Mouse (Mus musculus): ENCODE measurements at regions not wholly inside any gene's neighbourhood (a gene's known extent, or its start where the extent isn't known, plus 50 kb on each side); places are given as distances from the start of the nearest gene placed in this dataset.

GRCm38 (mm10) chr9:27501816-27502215, 105.2 kb downstream of the Spata19 start:
- ATAC-seq (ENCODE audit: low read depth) = no peak
- Histone ChIP-seq H3K27me3 (ENCODE audit: control insufficient read depth, insufficient read depth, low read length) (no peaks in the 10 kb centered on the region), H3K9ac (replicated peaks; ENCODE audit: low read depth, low read length) (no peak overlapping the region), H3K4me1 (ENCODE audit: control insufficient read depth, insufficient read depth, low read length) (no peaks in the 10 kb centered on the region), H3K4me3 (ENCODE audit: low read depth, low read length) (no peak overlapping the region), H3K9me3 (ENCODE audit: control insufficient read depth, low read length) (no peaks in the 10 kb centered on the region), H3K36me3 (ENCODE audit: control insufficient read depth, insufficient read depth, low read length) (no peaks in the 10 kb centered on the region), H3K4me2 (ENCODE audit: low read depth, low read length) (no peak overlapping the region), H3K27ac (ENCODE audit: low read depth, low read length) (no peak overlapping the region)
- 86% methylated on average over 6 of the region's 6 CpGs for WGBS

- Histone ChIP-seq H3K27ac (ENCODE audit: low read depth, low read length) (no peak overlapping the region), H3K9ac (replicated peaks; ENCODE audit: low read depth, low read length) (no peak overlapping the region), H3K4me1 (ENCODE audit: control insufficient read depth, insufficient read depth, low read length) (no peaks in the 10 kb centered on the region), H3K4me3 (ENCODE audit: low read depth, low read length) (no peak overlapping the region), H3K4me2 (ENCODE audit: low read depth, low read length) (no peak overlapping the region), H3K27me3 (ENCODE audit: control insufficient read depth, insufficient read depth, low read length) (no peaks in the 10 kb centered on the region), H3K9me3 (ENCODE audit: control insufficient read depth, low read length) (no peaks in the 10 kb centered on the region), H3K36me3 (ENCODE audit: control insufficient read depth, insufficient read depth, low read length) (no peaks in the 10 kb centered on the region)
- ATAC-seq (ENCODE audit: low read depth) = no peak
- WGBS = 84% methylated on average over 5 of the region's 5 CpGs
Observed at GRCm38 (mm10) chr9:27509157-27509556, 112.6 kb downstream of the Spata19 start.

GRCm38 (mm10) chr9:27509711-27510110, 113.1 kb downstream of the Spata19 start:
- Histone ChIP-seq H3K4me3 (ENCODE audit: low read depth, low read length) (no peak overlapping the region), H3K36me3 (ENCODE audit: control insufficient read depth, insufficient read depth, low read length) (no peaks in the 10 kb centered on the region), H3K4me1 (ENCODE audit: control insufficient read depth, insufficient read depth, low read length) (no peaks in the 10 kb centered on the region), H3K27ac (ENCODE audit: low read depth, low read length) (no peak overlapping the region), H3K27me3 (ENCODE audit: control insufficient read depth, insufficient read depth, low read length) (no peaks in the 10 kb centered on the region), H3K4me2 (ENCODE audit: low read depth, low read length) (no peak overlapping the region), H3K9ac (replicated peaks; ENCODE audit: low read depth, low read length) (no peak overlapping the region), H3K9me3 (ENCODE audit: control insufficient read depth, low read length) (no peaks in the 10 kb centered on the region)
- no peak for ATAC-seq (ENCODE audit: low read depth)
- WGBS = 90% methylated on average over 9 of the region's 9 CpGs

GRCm38 (mm10) chr9:27511161-27511560, 114.6 kb downstream of the Spata19 start:
- Histone ChIP-seq H3K4me2 (ENCODE audit: low read depth, low read length) (no peak overlapping the region), H3K27ac (ENCODE audit: low read depth, low read length) (no peak overlapping the region), H3K4me3 (ENCODE audit: low read depth, low read length) (no peak overlapping the region), H3K4me1 (ENCODE audit: control insufficient read depth, insufficient read depth, low read length) (no peaks in the 10 kb centered on the region), H3K27me3 (ENCODE audit: control insufficient read depth, insufficient read depth, low read length) (no peaks in the 10 kb centered on the region), H3K36me3 (ENCODE audit: control insufficient read depth, insufficient read depth, low read length) (no peaks in the 10 kb centered on the region), H3K9me3 (ENCODE audit: control insufficient read depth, low read length) (no peaks in the 10 kb centered on the region), H3K9ac (replicated peaks; ENCODE audit: low read depth, low read length) (no peak overlapping the region)
- ATAC-seq (ENCODE audit: low read depth) = no peak
- WGBS = 83% methylated on average over 2 of the region's 2 CpGs

- H3K4me1 ChIP-seq (ENCODE audit: control insufficient read depth, insufficient read depth, low read length) = no peaks in the 10 kb centered on the region
- ATAC-seq (ENCODE audit: low read depth) = no peak
- H3K27ac ChIP-seq (ENCODE audit: low read depth, low read length) = no peak overlapping the region
- no peak overlapping the region for H3K9ac ChIP-seq (replicated peaks; ENCODE audit: low read depth, low read length)
- H3K4me3 ChIP-seq (ENCODE audit: low read depth, low read length) = no peak overlapping the region
- H3K9me3 ChIP-seq (ENCODE audit: control insufficient read depth, low read length) = no peaks in the 10 kb centered on the region
- WGBS = 89% methylated on average over 4 of the region's 4 CpGs
- H3K27me3 ChIP-seq (ENCODE audit: control insufficient read depth, insufficient read depth, low read length) = no peaks in the 10 kb centered on the region
- no peaks in the 10 kb centered on the region for H3K36me3 ChIP-seq (ENCODE audit: control insufficient read depth, insufficient read depth, low read length)
- H3K4me2 ChIP-seq (ENCODE audit: low read depth, low read length) = no peak overlapping the region
Observed at GRCm38 (mm10) chr9:27515427-27516110, 119.0 kb downstream of the Spata19 start.

GRCm38 (mm10) chr9:27518031-27518430, 121.4 kb downstream of the Spata19 start:
- no peak overlapping the region for H3K27ac ChIP-seq (ENCODE audit: low read depth, low read length)
- ATAC-seq (ENCODE audit: low read depth) = no peak

GRCm38 (mm10) chr9:27519711-27520110, 123.1 kb downstream of the Spata19 start:
- Histone ChIP-seq H3K27me3 (ENCODE audit: control insufficient read depth, insufficient read depth, low read length) (no peaks in the 10 kb centered on the region), H3K9me3 (ENCODE audit: control insufficient read depth, low read length) (no peaks in the 10 kb centered on the region), H3K9ac (replicated peaks; ENCODE audit: low read depth, low read length) (no peak overlapping the region), H3K4me3 (ENCODE audit: low read depth, low read length) (no peak overlapping the region), H3K4me2 (ENCODE audit: low read depth, low read length) (no peak overlapping the region), H3K27ac (ENCODE audit: low read depth, low read length) (no peak overlapping the region), H3K36me3 (ENCODE audit: control insufficient read depth, insufficient read depth, low read length) (no peaks in the 10 kb centered on the region), H3K4me1 (ENCODE audit: control insufficient read depth, insufficient read depth, low read length) (no peaks in the 10 kb centered on the region)
- ATAC-seq (ENCODE audit: low read depth) = no peak
- WGBS = 46% methylated on average over 5 of the region's 5 CpGs

More at GRCm38 (mm10) chr9:27518031-27518430, 121.4 kb downstream of the Spata19 start:
- no peaks in the 10 kb centered on the region for H3K4me1 ChIP-seq (ENCODE audit: control insufficient read depth, insufficient read depth, low read length)
- H3K9ac ChIP-seq (replicated peaks; ENCODE audit: low read depth, low read length) = no peak overlapping the region
- no peaks in the 10 kb centered on the region for H3K36me3 ChIP-seq (ENCODE audit: control insufficient read depth, insufficient read depth, low read length)
- 53% methylated on average over 4 of the region's 4 CpGs for WGBS
- H3K9me3 ChIP-seq (ENCODE audit: control insufficient read depth, low read length) = no peaks in the 10 kb centered on the region
- no peaks in the 10 kb centered on the region for H3K27me3 ChIP-seq (ENCODE audit: control insufficient read depth, insufficient read depth, low read length)
- H3K4me3 ChIP-seq (ENCODE audit: low read depth, low read length) = no peak overlapping the region
- H3K4me2 ChIP-seq (ENCODE audit: low read depth, low read length) = no peak overlapping the region

- H3K27ac ChIP-seq (ENCODE audit: low read depth, low read length) = no peak overlapping the region
- 79% methylated on average over 3 of the region's 3 CpGs for WGBS
- no peaks in the 10 kb centered on the region for H3K36me3 ChIP-seq (ENCODE audit: control insufficient read depth, insufficient read depth, low read length)
- no peaks in the 10 kb centered on the region for H3K9me3 ChIP-seq (ENCODE audit: control insufficient read depth, low read length)
- H3K4me3 ChIP-seq (ENCODE audit: low read depth, low read length) = no peak overlapping the region
- H3K27me3 ChIP-seq (ENCODE audit: control insufficient read depth, insufficient read depth, low read length) = no peaks in the 10 kb centered on the region
- H3K9ac ChIP-seq (replicated peaks; ENCODE audit: low read depth, low read length) = no peak overlapping the region
- ATAC-seq (ENCODE audit: low read depth) = no peak
- H3K4me2 ChIP-seq (ENCODE audit: low read depth, low read length) = no peak overlapping the region
- no peaks in the 10 kb centered on the region for H3K4me1 ChIP-seq (ENCODE audit: control insufficient read depth, insufficient read depth, low read length)
Observed at GRCm38 (mm10) chr9:27521181-27521580, 124.6 kb downstream of the Spata19 start.

GRCm38 (mm10) chr9:27526681-27527080, 130.1 kb downstream of the Spata19 start:
- Histone ChIP-seq H3K36me3 (ENCODE audit: control insufficient read depth, insufficient read depth, low read length) (no peaks in the 10 kb centered on the region), H3K4me1 (ENCODE audit: control insufficient read depth, insufficient read depth, low read length) (no peaks in the 10 kb centered on the region), H3K27ac (ENCODE audit: low read depth, low read length) (no peak overlapping the region), H3K4me3 (ENCODE audit: low read depth, low read length) (no peak overlapping the region), H3K27me3 (ENCODE audit: control insufficient read depth, insufficient read depth, low read length) (no peaks in the 10 kb centered on the region), H3K9ac (replicated peaks; ENCODE audit: low read depth, low read length) (no peak overlapping the region), H3K9me3 (ENCODE audit: control insufficient read depth, low read length) (no peaks in the 10 kb centered on the region), H3K4me2 (ENCODE audit: low read depth, low read length) (no peak overlapping the region)
- ATAC-seq (ENCODE audit: low read depth) = no peak
- 91% methylated on average over 3 of the region's 3 CpGs for WGBS
